Mouse (Mus musculus) midbrain, postnatal 0 days (tissue): Measurements from ENCODE around the gene Rpgrip1l. TPM values are rescaled to one million over a fixed set of nuclear protein-coding genes. Genes with fewer than 3 reads are reported as not detected.

Experiments used
- ATAC-seq: fragments of 200-750 bp; cut with Nextera tagmentation; 2 replicates; pipeline ENCODE4 v1.8.0; 2017; ENCODE audit warnings: moderate number of reproducible peaks, mild to moderate bottlenecking, moderate TSS enrichment, moderate library complexity; ENCODE audit not compliant: low FRiP score
- DNase-seq: peaks from one replicate; pipeline ENCODE4 v3.0.0-alpha.2; 2015; ENCODE audit warnings: low spot score
- H3K27ac ChIP-seq: fragments of 300-500 bp; sonication (generic); 2 replicates; pipeline ENCODE4 v1.5.1; 2014; ENCODE audit warnings: low read depth, mild to moderate bottlenecking, low read length, mixed read lengths
- H3K27me3 ChIP-seq: fragments of 300-500 bp; sonication (generic); 2 replicates; pipeline ENCODE4 v1.6.1; 2014; ENCODE audit warnings: low read length, control low read depth, mixed read lengths; ENCODE audit not compliant: insufficient read depth
- H3K36me3 ChIP-seq: fragments of 300-500 bp; sonication (generic); 2 replicates; pipeline ENCODE4 v1.6.1; 2014; ENCODE audit warnings: low read length, control low read depth, mixed read lengths; ENCODE audit not compliant: insufficient read depth
- H3K4me1 ChIP-seq: fragments of 300-500 bp; sonication (generic); 2 replicates; pipeline ENCODE4 v1.6.1; 2014; ENCODE audit warnings: mild to moderate bottlenecking, control low read depth, antibody characterized with exemption, low read length, mixed read lengths; ENCODE audit not compliant: insufficient read depth
- H3K4me2 ChIP-seq: fragments of 300-500 bp; sonication (generic); 2 replicates; pipeline ENCODE4 v1.6.1; 2014; ENCODE audit warnings: low read depth, mild to moderate bottlenecking, low read length, mixed read lengths; ENCODE audit not compliant: poor library complexity, severe bottlenecking
- H3K4me3 ChIP-seq: fragments of 300-500 bp; sonication (generic); 2 replicates; pipeline ENCODE4 v1.5.1; 2014; ENCODE audit warnings: low read depth, mild to moderate bottlenecking, low read length, moderate library complexity
- H3K9ac ChIP-seq: fragments of 300-500 bp; sonication (generic); replicated peaks from 2 replicates; pipeline ENCODE4 v1.6.1; 2014; ENCODE audit warnings: mild to moderate bottlenecking, low read length, moderate library complexity, mixed read lengths; ENCODE audit not compliant: poor library complexity, severe bottlenecking
- H3K9me3 ChIP-seq: fragments of 300-500 bp; sonication (generic); 2 replicates; pipeline ENCODE4 v1.6.1; 2016; ENCODE audit warnings: low read length, control low read depth
- CTCF ChIP-seq: IDR thresholded peaks from 2 replicates; pipeline ENCODE4 v1.5.1; 2016; ENCODE audit warnings: antibody characterized with exemption, mild to moderate bottlenecking
- WGBS: fragments of 180-500 bp; shearing (Covaris S2); extraction: QIAGEN DNeasy Blood & Tissue Kit; methylation state at CpG from one replicate; pipeline ENCODE4 v1.1.7; 2014; 5-methylcytosine and 5-hydroxymethylcytosine counted together
- polyA plus RNA-seq: library from polyadenylated mRNA; unstranded; fragments of >200 nt; fragmentation: Nextera tagmentation; extraction: Ambion mirVana; gene quantifications from 2 replicates; pipeline ENCODE4 v1.2.1, GENCODE M21; 2015
- total RNA-seq: library from RNA; depleted of rRNA; stranded (reverse); fragments of >200 nt; gene quantifications from 2 replicates; pipeline ENCODE4 v1.2.3, GENCODE M21; 2014

The Rpgrip1l gene
- total and polyA plus RNA-seq, 2 experiments from 2014 or later, result 8.4 to 11.5 TPM

- WGBS, result 82% methylated on average over 2 of the region's 2 CpGs
These were observed 75.9 kb downstream of the Rpgrip1l start for GRCm38 (mm10) chr8:91237191-91237590.

GRCm38 (mm10) chr8:91234097-91234496, 79.0 kb downstream of the Rpgrip1l start:
- Histone ChIP-seq H3K4me2 (no peak overlapping the region), H3K9me3 (no peaks in the 10 kb centered on the region), H3K4me1 (no peaks in the 10 kb centered on the region), H3K27ac (no peak overlapping the region), H3K36me3 (no peaks in the 10 kb centered on the region), H3K9ac (no peak overlapping the region), H3K27me3 (no peaks in the 10 kb centered on the region), H3K4me3 (no peak overlapping the region)
- no peak for TF ChIP-seq CTCF
- DNase-seq, result no peak
- ATAC-seq, result no peak
- WGBS, result 27% methylated on average over 2 of the region's 2 CpGs

More at GRCm38 (mm10) chr8:91237191-91237590, 75.9 kb downstream of the Rpgrip1l start:
- no peak overlapping the region for H3K27ac ChIP-seq
- no peaks in the 10 kb centered on the region for H3K27me3 ChIP-seq
- no peak overlapping the region for H3K9ac ChIP-seq
- no peak for DNase-seq
- H3K4me2 ChIP-seq, result no peak overlapping the region
- no peak overlapping the region for H3K4me3 ChIP-seq
- no peak for ATAC-seq
- H3K36me3 ChIP-seq, result no peaks in the 10 kb centered on the region
- H3K4me1 ChIP-seq, result no peaks in the 10 kb centered on the region
- TF ChIP-seq CTCF, result no peak
- no peaks in the 10 kb centered on the region for H3K9me3 ChIP-seq

GRCm38 (mm10) chr8:91227421-91227841, 85.6 kb downstream of the Rpgrip1l start:
- no peaks in the 10 kb centered on the region for H3K4me1 ChIP-seq
- peaks cover 6% of the 10 kb centered on the region for H3K36me3 ChIP-seq
- WGBS, result 90% methylated on average over 7 of the region's 7 CpGs
- no peaks in the 10 kb centered on the region for H3K9me3 ChIP-seq
- no peak for DNase-seq
- H3K9ac ChIP-seq, result no peak overlapping the region
- H3K27me3 ChIP-seq, result no peaks in the 10 kb centered on the region
- no peak overlapping the region for H3K4me2 ChIP-seq
- no peak for ATAC-seq
- no peak for TF ChIP-seq CTCF
- no peak overlapping the region for H3K27ac ChIP-seq
- H3K4me3 ChIP-seq, result no peak overlapping the region

- TF ChIP-seq CTCF, result no peak
- Histone ChIP-seq H3K9ac (no peak overlapping the region), H3K9me3 (no peaks in the 10 kb centered on the region), H3K4me3 (no peak overlapping the region), H3K4me1 (no peaks in the 10 kb centered on the region), H3K36me3 (peaks cover 6% of the 10 kb centered on the region), H3K27me3 (no peaks in the 10 kb centered on the region), H3K4me2 (no peak overlapping the region), H3K27ac (no peak overlapping the region)
- 94% methylated on average over 7 of the region's 7 CpGs for WGBS
- DNase-seq (no peak), ATAC-seq (no peak)
These were observed 88.8 kb downstream of the Rpgrip1l start for GRCm38 (mm10) chr8:91224227-91224626.

GRCm38 (mm10) chr8:91221841-91222240, 91.2 kb downstream of the Rpgrip1l start:
- Histone ChIP-seq H3K9me3 (no peaks in the 10 kb centered on the region), H3K9ac (no peak overlapping the region), H3K4me3 (no peak overlapping the region), H3K4me2 (no peak overlapping the region), H3K27me3 (no peaks in the 10 kb centered on the region), H3K36me3 (peaks cover 6% of the 10 kb centered on the region), H3K27ac (no peak overlapping the region), H3K4me1 (no peaks in the 10 kb centered on the region)
- TF ChIP-seq CTCF, result no peak
- ATAC-seq, result no peak
- DNase-seq, result no peak
- WGBS, result 94% methylated on average over 2 of the region's 2 CpGs

GRCm38 (mm10) chr8:91218271-91218670, 94.8 kb downstream of the Rpgrip1l start:
- Histone ChIP-seq H3K4me3 (no peak overlapping the region), H3K27me3 (no peaks in the 10 kb centered on the region), H3K4me1 (no peaks in the 10 kb centered on the region), H3K27ac (no peak overlapping the region), H3K9me3 (no peaks in the 10 kb centered on the region), H3K4me2 (no peak overlapping the region), H3K36me3 (no peaks in the 10 kb centered on the region; the same call in 1 of the 2 replicates), H3K9ac (no peak overlapping the region)
- WGBS, result 72% methylated on average over 4 of the region's 4 CpGs
- no peak for ATAC-seq
- TF ChIP-seq CTCF, result no peak
- DNase-seq, result no peak
